In genomic region chr6:140697994-140698393, GRCm38 (mm10) we compare ENCODE assay signal across 14 mouse cellular contexts. TPM values are rescaled to one million over a fixed set of nuclear protein-coding genes. Genes with fewer than 3 reads are reported as not detected.
DNase-seq lines count a peak whose midpoint lies in the region; ATAC-seq and TF ChIP-seq lines count a peak whose summit lies in the region.
"Had no signal": no experiment of that assay in that cellular context is flagged by ENCODE, and none has a peak within 500 bp of the region (broad histone marks: within the 10 kb centered on the region; RNA-seq: fewer than 3 reads in every experiment).

No protein-coding gene starts in this region.

- no peaks in the 10 kb centered on the region for H3K9me3 ChIP-seq in hindbrain, embryonic 16.5 days (ENCODE audit: control insufficient read depth, low read length)
- H3K9me3 ChIP-seq in hindbrain, embryonic 10.5 days = no peaks in the 10 kb centered on the region
- H3K9me3 ChIP-seq: intestine, embryonic 15.5 days; neural tube, embryonic 13.5 days had no signal

- DNase-seq in hindbrain, embryonic 10.5 days (ENCODE audit: low spot score) = no peak
- DNase-seq in gastrocnemius, adult 2 months = peak; percentile 75
- DNase-seq in left cerebral cortex, postnatal 10 days (ENCODE audit: extremely low spot score in 1 of 2, low spot score in 2 of 2) = peak; percentile 55 to 74
- DNase-seq in right cerebral cortex, postnatal 25 days = peak; percentile 24
- no peak for DNase-seq in heart, postnatal 36 days
- no peak for DNase-seq in kidney, postnatal 36 days
- no peak for DNase-seq in embryo, embryonic 10.5 days (ENCODE audit: low spot score)
- DNase-seq: heart, adult 2 months had no signal

- H3K9ac ChIP-seq in hindbrain, embryonic 16.5 days (ENCODE audit: low read depth, low read length) = no peak overlapping the region
- H3K9ac ChIP-seq: intestine, embryonic 15.5 days; liver, embryonic 14.5 days; neural tube, embryonic 13.5 days had no signal

- no peak overlapping the region for H3K27ac ChIP-seq in hindbrain, embryonic 16.5 days (ENCODE audit: low read depth, low read length)
- H3K27ac ChIP-seq in hindbrain, embryonic 10.5 days = no peak overlapping the region
- peak overlapping the region; percentile 13; the same call in 1 of the 2 replicates for H3K27ac ChIP-seq in gastrocnemius, adult 2 months
- H3K27ac ChIP-seq: heart, adult 2 months; intestine, embryonic 15.5 days; liver, embryonic 14.5 days had no signal

- 59% methylated on average over 11 of the region's 11 CpGs for WGBS in hindbrain, embryonic 16.5 days
- whole genome bisulfite sequencing in hindbrain, embryonic 10.5 days = 94% methylated on average over 11 of the region's 11 CpGs

- peak; percentile 55; the same call in 1 of the 2 replicates for ATAC-seq in hindbrain, embryonic 16.5 days
- ATAC-seq: intestine, embryonic 15.5 days had no signal

- H3K27me3 ChIP-seq in hindbrain, embryonic 16.5 days (replicated peaks; ENCODE audit: control insufficient read depth, insufficient read depth, low read length) = no peaks in the 10 kb centered on the region
- no peaks in the 10 kb centered on the region for H3K27me3 ChIP-seq in hindbrain, embryonic 10.5 days (ENCODE audit: insufficient read depth, poor library complexity, severe bottlenecking)
- H3K27me3 ChIP-seq: intestine, embryonic 15.5 days; neural tube, embryonic 13.5 days had no signal

- H3K4me2 ChIP-seq in hindbrain, embryonic 16.5 days (ENCODE audit: low read length) = no peak overlapping the region
- H3K4me2 ChIP-seq: intestine, embryonic 15.5 days; neural tube, embryonic 13.5 days had no signal

- intact Hi-C loops in gastrocnemius, adult 2 months (cut with DNase I) = no loop called here
- intact Hi-C loops in left cerebral cortex, postnatal 10 days (cut with DNase I) = no loop called here
- intact Hi-C loops in heart, postnatal 36 days (cut with DNase I) = no loop called here

- H3K36me3 ChIP-seq in hindbrain, embryonic 16.5 days (ENCODE audit: control insufficient read depth, insufficient read depth, low read length) = no peaks in the 10 kb centered on the region
- H3K36me3 ChIP-seq in hindbrain, embryonic 10.5 days = no peaks in the 10 kb centered on the region
- H3K36me3 ChIP-seq: intestine, embryonic 15.5 days; neural tube, embryonic 13.5 days had no signal

- no peak for TF ChIP-seq CTCF in gastrocnemius, adult 2 months (IDR thresholded peaks at IDR 0.05)

- H3K4me3 ChIP-seq in hindbrain, embryonic 16.5 days (ENCODE audit: low read length) = no peak overlapping the region
- H3K4me3 ChIP-seq in hindbrain, embryonic 10.5 days = no peak overlapping the region
- H3K4me3 ChIP-seq in gastrocnemius, adult 2 months = peak overlapping the region; percentile 29; the same call in 1 of the 2 replicates
- H3K4me3 ChIP-seq: heart, adult 2 months; intestine, embryonic 15.5 days; neural tube, embryonic 13.5 days had no signal

- no peaks in the 10 kb centered on the region; the same call in none of the 2 replicates for H3K4me1 ChIP-seq in hindbrain, embryonic 16.5 days (ENCODE audit: control insufficient read depth, insufficient read depth, low read depth, low read length)
- H3K4me1 ChIP-seq in hindbrain, embryonic 10.5 days (replicated peaks) = no peaks in the 10 kb centered on the region
- H3K4me1 ChIP-seq: intestine, embryonic 15.5 days had no signal

RNA-seq across cellular contexts. Expression of gene Gm11077, which starts 31.1 kb away (rescaled TPM):
- polyA plus RNA-seq in hindbrain, embryonic 16.5 days (2015; fragmentation: Nextera tagmentation; extraction: Ambion mirVana) = not detected in 2 replicates
- not detected in 2 replicates for polyA plus RNA-seq in hindbrain, embryonic 10.5 days (2016; fragmentation: Nextera tagmentation; extraction: Ambion mirVana)
- not detected for total RNA-seq in gastrocnemius, adult 2 months (2021)
- total RNA-seq in left cerebral cortex, postnatal 10 days (2021) = not detected
- total RNA-seq in heart, postnatal 36 days (2021) = not detected
- total RNA-seq: heart, adult 2 months had no signal
- polyA plus RNA-seq: embryonic facial prominence, embryonic 11.5 days; heart, adult 2 months; intestine, embryonic 15.5 days; liver, embryonic 14.5 days; neural tube, embryonic 13.5 days; testis, adult 2 months had no signal

Comparison
In these comparisons a context has a peak if more than half of its experiments do, and no peak if none do; other contexts are left out.
1. DNase-seq: peak in gastrocnemius, adult 2 months (single experiment), left cerebral cortex, postnatal 10 days (2 of 2) and right cerebral cortex, postnatal 25 days (single experiment); none in hindbrain, embryonic 10.5 days (single experiment), heart, postnatal 36 days (0 of 2), kidney, postnatal 36 days (0 of 2) and embryo, embryonic 10.5 days (single experiment).